Mouse (Mus musculus): Measurements from ENCODE around the gene Ankfn1.
A peak's percentile ranks its signal among the peaks of the same experiment; 100 is the strongest.

The Ankfn1 gene

DNA sequence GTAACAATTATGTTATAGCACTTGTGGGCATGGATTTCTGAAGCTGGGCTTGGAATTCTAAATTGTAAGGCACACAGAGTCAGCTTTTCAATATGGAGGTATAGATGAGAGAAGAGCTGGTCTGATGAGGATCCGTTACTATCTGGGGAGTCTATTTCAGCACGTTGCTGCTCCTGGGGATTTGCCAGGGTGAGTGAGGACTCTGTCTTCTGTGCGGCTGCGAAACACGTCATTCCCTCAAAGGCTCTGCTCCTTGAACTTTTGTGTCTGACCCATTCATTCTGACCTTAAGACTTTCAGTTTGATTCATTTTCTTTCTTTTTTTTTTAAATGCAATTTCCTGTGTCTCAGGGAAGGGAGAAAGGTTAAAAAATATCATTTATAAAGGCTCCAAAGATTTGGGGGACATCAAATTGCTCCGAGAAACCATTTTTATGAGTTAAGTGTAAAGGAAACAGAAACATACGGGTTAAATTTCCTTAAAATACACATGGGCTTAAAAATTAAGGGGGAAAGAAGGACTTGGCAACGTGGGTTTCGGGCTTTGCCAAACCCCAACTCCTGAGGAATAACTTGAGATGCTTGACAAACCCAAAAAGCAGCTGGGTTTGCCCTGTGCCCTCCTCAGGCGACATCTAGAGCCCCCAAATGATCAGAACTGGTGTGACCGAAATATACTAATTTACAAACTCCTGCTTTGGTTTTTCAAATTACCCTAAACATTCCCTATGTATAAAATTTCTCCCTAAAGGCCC lies 207.9 kb downstream of the Ankfn1 start:
- no peak for DNase-seq

DNA sequence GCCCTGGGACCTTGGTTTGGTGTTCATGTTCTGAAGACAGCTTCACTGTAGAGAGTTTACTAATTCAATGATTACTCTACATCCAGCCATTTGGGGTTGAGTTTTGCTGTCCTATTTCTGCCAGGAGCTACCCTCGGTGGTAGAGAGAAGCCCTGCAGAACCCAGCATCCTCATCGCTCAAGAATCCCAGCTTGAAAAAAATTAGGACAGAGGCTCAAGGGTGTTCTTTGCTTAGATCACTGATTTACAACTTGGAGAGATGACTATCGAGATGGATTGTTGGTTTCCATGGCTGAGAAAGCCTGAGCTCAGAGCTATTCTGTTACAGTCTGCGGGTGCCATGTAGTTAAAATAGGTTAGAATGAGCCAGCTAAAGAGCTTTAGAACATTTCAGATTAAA lies 209.2 kb downstream of the Ankfn1 start:
- no peak for DNase-seq

DNA sequence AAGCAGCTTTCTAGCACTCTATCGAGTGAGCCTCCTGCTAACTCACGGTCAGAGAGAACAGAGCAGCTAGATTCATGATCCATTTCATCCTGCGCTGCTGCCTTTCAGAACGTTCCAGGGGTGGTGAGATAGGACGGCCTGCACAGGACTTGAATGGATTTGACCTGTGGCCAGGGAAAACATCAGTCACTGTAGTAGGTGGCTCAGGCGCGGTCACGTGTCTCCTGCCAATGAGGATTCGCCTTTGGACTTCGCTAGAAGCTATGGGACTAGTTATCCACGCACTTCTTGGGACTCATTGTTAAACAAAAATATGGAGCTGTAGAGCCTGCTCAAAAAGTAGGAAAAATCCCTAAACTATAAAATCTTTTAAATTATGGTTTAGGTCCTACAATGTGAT lies 226.0 kb downstream of the Ankfn1 start:
- DNase-seq = no peak

DNA sequence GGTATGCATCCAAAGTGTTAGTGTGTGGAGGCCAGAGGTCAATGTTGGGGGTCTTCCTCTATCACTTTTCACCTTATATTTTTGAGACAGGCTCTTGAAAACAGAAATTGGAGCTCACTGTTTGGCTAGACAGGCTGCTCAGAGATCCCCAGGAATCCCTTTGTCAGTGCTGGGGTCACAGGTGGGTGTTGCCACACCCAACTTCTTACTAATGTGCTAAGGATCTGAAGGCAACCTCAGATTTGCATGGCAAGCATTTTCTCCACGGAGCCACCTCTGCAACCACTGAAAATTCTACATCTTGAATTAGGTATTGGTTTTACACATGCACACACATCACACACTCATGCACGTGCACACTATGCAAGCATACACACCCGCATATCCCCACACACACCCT lies 226.5 kb downstream of the Ankfn1 start:
- no peak for DNase-seq

DNA sequence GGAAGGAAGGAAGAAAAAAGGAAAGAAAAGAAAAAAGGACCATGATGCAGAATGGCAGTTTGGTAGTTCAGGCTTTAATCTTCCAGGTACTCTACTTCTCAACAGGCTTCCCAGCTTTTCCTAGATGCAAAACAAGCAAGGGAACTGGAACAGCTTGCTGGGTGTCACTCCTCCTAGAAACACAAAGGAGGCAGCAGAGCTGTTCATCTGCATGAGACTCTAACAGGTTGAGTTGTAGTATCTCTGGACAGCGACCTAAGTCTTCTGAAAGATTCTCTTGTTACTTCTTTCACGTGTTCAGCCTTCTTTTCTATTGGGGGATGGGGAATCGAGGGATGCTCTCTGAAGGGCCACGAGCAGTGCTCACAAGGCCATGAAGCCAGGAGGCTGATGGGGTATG lies 228.7 kb downstream of the Ankfn1 start:
- DNase-seq = no peak

DNA sequence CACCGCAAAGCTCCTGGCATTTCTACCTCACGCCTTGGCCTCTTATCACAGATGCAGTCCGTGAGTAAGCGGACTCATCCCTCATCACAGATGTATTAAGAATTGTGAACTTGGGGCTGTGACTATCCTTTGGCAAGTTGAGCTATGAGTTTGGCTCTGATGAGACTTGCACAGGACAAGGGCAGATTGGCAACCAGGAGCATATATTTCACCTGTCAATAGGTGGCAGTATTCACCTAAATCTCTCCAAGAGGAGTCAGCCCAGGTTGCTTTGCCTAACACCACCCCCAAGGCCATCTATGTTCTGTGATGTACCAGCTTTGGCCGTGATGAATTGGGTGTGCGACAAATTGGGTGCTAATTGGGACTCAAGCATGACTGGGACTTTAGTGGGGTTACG lies 231.3 kb downstream of the Ankfn1 start:
- DNase-seq = peak; percentile 39

DNA sequence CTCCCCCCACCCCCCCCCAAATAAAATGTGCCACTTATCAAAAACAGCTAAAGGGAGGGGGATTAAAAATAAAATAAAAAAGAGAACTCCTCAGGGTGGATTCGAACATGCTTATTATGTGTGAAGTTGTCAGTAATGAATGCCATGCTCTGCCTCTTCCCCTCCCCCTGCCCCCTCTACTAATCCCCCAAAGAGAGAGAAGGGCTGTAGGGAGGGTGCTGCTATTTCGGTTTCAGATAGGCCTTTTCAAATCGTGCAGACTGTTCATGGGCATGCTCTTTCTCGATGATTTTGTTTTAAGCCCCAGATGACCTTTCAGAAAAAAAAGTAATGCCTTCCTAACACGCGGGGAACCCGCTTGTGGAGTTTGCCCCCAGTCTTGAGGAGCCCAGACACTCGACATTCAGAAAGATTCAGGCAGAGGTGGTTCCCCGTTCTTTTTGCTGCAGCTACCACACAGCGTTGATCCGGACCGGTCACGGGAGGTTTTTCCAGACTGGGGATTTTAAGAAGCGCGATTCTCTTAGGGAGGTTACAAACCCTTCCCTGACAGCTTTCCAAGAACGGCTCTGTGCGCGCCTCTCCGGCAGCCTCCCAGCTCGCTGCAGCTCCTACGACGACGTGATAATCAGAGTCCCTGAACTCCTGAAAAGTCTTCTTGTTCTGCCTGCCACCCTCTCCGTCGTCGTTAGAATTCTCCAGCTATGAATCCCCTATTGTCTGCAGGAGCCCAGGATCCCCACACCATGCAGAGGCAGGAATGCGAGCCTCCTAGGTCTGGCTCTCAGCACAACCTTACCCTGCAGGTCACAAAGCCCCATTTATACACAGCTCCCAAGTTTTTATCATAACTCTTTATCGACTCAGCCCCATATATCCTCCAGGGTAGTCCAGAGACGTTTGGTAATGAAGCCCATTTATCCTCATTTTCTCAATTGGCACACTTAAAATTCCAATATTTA lies 232.3 kb downstream of the Ankfn1 start:
- DNase-seq = no peak

DNA sequence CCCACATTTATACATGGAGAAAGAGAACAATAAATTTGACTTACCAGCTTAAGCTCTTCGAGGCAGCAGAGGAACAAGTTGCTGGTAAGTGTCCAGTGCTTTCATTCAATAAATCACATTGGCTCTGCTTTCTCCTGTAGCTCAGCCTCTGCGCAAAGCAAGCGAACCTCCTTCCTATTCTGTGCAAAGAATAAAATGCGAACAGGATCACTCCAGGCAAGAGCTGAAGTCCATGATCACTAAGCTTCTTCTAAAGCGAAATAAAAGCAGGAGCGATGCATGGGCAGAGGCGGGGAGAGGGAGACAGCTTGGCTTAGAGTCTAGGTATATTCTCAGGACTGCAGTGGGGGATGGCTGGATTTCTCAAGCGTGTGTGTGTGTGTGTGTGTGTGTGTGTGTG lies 239.1 kb downstream of the Ankfn1 start:
- DNase-seq = no peak

DNA sequence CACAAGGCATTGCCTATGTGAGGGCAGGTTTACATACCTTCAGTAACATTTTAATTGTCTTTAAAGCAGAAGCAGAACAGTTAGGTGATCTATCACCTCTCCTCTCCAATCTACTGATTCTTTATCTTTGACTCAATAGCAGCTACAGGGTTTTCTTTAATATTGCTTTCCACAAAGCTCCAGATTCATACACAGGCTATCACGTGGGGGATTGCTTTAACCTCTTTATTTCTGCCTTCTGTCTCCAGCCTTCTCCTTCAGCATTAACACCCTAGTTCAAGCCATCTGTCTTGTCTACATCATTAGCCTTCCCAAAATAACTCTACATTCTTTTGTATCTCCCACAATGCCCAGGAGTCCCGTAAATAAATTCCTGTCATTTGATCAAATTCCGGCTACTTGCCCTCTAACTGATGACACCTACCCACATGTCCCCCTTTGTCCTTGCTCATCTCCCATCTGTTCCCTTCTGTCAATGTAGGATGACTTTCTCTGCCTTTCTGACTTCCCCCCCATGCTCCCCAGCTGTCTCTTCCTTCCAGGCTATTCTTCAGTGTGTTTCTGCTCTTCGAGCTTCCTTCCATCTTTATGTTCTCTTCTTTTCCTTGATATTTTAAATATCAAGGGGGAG lies 249.5 kb downstream of the Ankfn1 start:
- DNase-seq = no peak

DNA sequence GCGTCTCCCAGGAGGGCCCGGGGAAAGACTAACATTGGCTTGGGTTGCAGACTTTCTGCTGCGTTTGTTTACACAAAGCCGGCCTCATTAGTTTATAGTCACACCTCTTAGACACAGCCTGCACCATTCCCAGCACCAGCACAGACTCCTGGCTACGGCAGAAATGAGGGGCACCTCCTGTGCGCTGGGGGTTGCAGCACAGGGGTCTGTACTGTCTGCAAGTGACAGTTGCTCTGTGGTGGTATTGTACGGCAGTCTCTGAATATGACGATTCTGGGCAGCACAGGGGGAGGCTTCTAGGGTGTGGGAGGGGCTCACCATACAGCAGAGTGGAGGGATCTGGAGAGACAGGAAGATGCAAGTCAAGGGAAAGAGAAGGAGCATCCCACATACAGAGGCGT lies 262.0 kb downstream of the Ankfn1 start:
- DNase-seq = no peak

DNA sequence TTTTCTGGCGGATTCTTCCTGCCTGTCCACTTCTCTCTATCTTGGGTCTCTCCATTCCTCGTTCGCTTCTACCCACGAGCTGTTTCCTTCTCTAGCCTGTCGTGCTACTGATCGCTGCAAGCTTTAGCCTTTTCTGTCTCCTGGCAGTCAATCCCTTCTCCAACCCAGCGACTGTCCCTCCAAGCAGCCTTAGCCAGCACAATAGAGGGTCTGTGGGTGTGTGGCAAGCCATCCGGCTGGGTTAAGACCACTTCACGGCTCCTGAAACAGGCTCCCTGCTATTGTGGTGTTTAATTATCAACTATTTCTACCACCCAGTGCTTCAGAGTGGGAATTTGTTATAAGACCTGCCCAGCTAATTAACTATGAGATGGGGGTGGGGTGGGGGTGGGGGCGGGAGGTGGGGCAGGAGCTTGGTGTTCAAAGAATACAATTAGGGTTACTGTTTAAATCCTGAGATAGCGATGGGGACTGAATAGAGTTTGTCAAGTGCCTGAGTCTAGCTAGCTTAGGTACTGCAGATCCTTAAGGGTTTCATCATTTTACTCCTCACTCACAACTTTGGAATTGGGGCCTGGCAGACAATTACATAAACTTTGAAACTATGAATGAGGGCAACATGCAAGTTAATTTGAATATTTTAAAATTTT lies 268.7 kb downstream of the Ankfn1 start:
- no peak for DNase-seq

DNA sequence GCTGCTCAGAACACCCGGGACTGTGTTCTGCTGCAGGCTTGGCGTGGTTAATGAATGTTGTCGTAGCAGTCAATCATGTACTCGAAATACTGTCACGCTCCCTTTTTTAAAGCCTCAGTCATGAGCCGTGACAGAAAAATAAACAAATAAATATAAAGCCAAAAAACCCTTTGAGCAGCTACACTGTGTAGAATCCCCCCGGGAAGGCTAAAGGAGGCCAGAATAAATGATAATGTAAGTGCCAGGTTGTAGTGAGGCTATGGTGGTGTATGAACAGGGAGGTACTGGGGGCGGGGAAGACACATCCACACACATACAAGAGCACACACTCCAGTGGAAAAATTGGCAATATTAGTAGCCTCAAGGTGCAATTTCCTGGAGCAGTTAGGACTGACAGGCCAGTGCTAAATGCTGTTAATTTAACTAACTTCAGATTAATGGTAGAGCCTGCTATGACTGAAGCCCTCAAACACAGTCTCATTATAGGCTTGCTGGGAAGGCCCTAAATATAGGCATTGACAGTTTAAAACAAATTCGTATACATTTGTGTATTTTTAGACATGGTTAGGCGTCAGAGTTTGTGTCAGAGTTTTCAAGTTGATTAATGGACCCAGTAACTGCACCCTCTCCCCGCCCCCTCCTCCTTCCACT lies 270.7 kb downstream of the Ankfn1 start:
- no peak for DNase-seq

DNA sequence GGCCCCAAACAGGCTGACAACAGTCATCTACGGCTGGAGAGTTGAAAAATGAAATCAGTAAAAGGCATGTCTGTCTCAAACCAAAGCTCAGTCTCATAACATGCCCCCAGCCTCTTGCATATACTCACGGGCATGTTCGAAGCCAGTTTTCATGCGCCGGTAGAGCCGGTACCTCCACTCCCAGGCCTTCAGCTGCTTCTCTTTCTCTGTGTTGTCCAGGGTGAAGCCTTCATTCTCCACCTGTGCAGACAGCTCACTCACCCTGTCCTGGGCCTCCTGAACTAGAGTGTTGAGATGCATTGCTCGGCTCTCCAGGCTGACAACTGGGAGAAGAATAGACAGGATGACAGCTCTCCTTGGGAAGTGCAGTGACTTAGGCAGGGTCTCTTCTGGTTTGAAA lies 272.4 kb downstream of the Ankfn1 start:
- no peak for DNase-seq

DNA sequence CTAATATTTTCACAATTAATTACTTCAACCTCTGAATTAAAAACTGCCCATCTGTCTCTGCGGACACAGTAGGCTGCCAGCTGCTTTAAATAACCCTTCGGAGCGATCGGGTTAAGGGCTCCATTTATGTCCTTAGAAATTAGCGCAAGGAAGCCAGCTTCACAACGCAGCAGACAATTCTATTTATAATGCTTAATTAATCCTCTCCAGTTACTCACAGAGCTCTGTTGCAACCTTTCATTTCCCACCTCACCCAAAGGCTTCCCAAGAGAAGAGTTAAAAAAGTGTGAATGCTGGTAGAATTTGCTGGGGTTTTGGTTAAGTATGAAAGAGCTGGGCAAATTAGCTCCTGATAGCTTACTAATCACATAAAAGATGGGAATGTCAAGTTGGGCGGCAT lies 275.7 kb downstream of the Ankfn1 start:
- no peak for DNase-seq

DNA sequence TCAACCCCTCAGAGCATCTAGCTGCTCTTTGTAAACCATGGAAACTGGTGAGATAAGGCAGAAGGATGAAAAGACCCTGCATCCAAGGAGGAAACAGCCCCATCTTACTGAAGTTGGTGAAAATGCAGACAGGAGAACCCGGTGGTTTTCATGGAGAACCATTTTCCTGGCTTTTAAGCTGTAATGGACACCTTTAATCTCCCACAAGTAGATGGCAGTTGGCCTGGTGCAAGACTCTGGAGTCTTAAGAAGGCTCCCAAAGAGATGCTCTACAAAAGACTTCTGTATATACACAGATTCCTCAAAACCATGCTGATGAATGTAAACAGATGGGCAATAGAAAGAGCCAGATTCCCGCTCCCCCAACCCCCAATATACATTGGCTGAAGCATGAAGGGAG lies 276.5 kb downstream of the Ankfn1 start:
- no peak for DNase-seq

DNA sequence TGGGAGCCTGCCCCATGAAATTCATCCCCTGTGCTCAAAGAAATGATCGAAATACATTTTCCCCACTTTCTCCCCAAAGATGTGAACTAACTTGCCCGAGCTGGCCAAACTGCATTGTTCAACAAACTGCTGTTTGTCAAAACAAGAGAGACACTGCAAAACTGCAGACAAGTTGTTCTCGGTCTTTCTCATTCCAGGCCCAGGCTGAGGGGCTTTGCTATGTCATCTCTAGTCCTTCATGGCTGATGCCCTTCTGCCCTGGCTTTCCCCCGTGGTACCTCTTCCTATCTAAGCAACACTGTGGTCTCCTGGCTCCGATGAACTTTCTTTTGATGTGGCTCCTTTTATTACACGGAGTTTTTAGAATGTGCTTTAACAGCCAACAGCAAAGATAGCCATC lies 296.4 kb downstream of the Ankfn1 start:
- DNase-seq = no peak

DNA sequence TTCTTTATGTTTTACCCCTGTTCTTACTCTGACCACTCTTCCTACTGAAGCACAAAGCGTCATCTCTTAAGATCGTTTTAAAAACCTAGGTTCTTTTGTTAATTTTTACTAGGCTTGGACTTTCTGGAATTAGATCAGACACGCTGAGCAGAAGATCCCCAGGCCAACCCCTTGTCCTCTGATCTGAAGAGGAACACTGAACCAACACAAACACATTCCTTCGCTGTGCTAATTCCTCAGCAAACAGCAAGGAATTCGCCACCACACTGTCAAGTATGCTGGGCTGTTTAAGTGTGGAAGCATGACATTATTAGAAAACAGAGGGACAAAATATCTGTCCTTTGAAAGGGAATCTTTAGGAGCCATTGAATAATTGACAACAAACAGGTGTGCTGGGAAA lies 300.5 kb downstream of the Ankfn1 start:
- no peak for DNase-seq

DNA sequence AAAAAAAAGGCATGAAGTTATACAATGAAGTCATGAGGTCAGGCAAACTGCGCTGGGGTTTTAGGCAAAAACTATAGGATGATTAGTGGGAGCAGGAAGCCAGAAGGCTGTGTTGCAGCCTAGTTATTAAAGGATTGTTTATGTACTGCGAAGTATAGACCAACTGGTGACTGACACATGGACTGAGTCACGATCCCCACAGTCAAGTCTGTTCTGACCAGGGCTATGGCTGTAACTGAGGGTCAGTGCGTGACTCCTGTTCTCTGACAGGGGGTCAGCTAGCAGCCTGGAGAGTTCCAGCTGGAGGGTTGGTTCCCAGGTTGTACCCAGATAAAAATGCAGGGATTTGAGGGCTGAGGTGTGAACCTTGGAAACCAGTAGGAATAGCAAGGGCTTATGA lies 301.4 kb downstream of the Ankfn1 start:
- no peak for DNase-seq

DNA sequence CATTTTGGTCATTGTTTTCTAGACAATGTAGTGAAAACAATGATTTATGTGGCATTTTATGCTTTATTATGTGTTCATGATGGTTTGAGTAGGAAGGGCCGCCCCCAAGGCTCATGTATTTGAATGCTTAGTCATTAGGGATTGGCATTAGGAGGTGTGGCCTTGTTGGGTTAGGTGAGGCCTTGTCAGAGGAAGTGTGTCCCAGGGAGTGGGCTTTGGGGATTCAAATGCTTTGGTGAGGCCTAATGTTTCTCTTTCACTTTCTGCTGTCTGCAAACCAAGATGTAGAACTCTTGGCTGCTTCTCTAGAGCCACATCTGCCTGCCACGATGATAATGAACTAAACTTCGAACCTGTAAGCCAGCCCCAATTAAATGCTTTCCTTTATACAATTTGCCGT lies 304.6 kb downstream of the Ankfn1 start:
- no peak for DNase-seq

DNA sequence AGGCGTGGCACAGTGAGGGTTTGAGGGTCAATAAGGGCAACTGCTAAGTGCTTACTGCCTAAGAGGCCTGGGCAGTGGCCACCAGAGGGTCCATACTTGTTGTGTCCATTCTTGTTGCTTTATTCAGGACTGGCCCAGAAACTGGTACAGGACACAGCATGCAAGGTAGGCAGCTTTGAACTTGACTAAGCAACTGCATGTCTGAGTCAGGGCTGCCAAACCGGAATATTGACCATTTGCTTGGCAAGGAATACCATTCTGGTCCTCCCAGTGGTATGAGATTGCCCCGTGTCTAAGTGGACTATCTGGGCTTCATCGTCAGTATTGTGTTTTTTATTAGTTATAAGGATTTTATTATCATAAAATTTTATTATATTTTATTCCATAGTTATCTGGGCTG lies 312.1 kb downstream of the Ankfn1 start:
- DNase-seq = no peak

DNA sequence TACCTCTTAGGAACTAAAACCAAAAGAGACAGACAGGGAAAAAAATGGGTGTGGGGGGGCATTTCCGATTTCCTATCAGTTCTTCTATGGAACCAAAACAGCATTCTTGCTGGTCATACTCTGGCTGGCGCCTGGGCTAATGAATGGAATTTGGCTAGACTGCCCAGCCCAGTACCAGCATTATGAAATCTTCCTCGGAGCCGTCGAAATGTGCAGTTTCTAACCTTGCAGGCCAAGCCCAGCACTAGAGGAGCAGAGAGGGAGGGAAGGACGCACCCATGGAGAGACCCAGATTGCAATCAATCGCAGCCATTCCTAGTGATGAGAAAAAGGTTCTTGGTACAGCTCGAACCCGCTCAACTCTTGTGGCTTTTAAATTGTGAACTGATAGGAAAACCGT lies 315.2 kb downstream of the Ankfn1 start:
- no peak for DNase-seq

DNA sequence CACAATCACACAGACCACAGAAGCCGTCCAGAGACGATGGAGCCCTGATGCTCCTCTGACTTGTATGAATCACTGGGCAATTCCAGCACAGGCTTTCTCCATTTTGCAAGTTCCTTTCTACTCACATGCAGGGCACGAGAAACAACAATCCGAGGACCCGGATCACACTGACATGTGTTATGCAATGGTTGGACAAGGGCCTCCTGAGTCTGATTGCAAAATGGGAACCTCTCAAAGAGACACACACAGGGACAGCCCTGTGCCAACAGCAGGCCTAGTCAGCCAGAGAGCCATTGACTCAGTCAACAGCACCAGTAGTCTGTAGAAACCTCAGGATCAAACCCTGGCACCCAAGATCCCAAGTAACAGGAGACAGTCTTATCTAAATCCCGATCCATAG lies 318.0 kb downstream of the Ankfn1 start:
- DNase-seq = no peak

Data from right cerebral cortex, adult 18-20 months (tissue).